Mouse (Mus musculus) kidney, postnatal 14 days (tissue): Measurements from ENCODE around the gene Glud1.
A peak's percentile ranks its signal among the peaks of the same experiment; 100 is the strongest.
"Not testable (repeated sequence)": the region's sequence is repeated elsewhere in the genome, so short reads cannot be mapped to it uniquely, and the experiment has no call there.

Experiments used
- DNase-seq: peaks from one replicate; pipeline ENCODE4 v3.0.0; 2022; ENCODE audit warnings: mixed read lengths

Glud1 gene

GRCm38 (mm10) chr14:34312339-34313048, 2.0 kb downstream of the Glud1 start:
- DNase-seq = peak; percentile 64

GRCm38 (mm10) chr14:34313612-34314011, 3.1 kb downstream of the Glud1 start:
- DNase-seq = no peak

GRCm38 (mm10) chr14:34314383-34314782, 3.9 kb downstream of the Glud1 start:
- not testable (repeated sequence) for DNase-seq

GRCm38 (mm10) chr14:34314796-34315195, 4.3 kb downstream of the Glud1 start:
- no peak for DNase-seq

GRCm38 (mm10) chr14:34316346-34316745, 5.8 kb downstream of the Glud1 start:
- no peak for DNase-seq

- DNase-seq = no peak
These were observed 6.9 kb downstream of the Glud1 start for GRCm38 (mm10) chr14:34317431-34317830.

GRCm38 (mm10) chr14:34318113-34318512, 7.6 kb downstream of the Glud1 start:
- DNase-seq = no peak

GRCm38 (mm10) chr14:34323576-34324085, 13.1 kb downstream of the Glud1 start:
- no peak for DNase-seq

- no peak for DNase-seq
These were observed 16.1 kb downstream of the Glud1 start for GRCm38 (mm10) chr14:34326606-34327005.

GRCm38 (mm10) chr14:34327618-34328017, 17.1 kb downstream of the Glud1 start:
- DNase-seq = no peak

- DNase-seq = no peak
These were observed 20.2 kb downstream of the Glud1 start for GRCm38 (mm10) chr14:34330657-34331158.

GRCm38 (mm10) chr14:34331886-34332285, 21.4 kb downstream of the Glud1 start:
- DNase-seq = no peak

GRCm38 (mm10) chr14:34332476-34332875, 21.9 kb downstream of the Glud1 start:
- DNase-seq = no peak

GRCm38 (mm10) chr14:34339446-34339845, 28.9 kb downstream of the Glud1 start:
- no peak for DNase-seq

GRCm38 (mm10) chr14:34341993-34342392, 31.5 kb downstream of the Glud1 start:
- no peak for DNase-seq

- no peak for DNase-seq
These were observed 32.6 kb downstream of the Glud1 start for GRCm38 (mm10) chr14:34343078-34343477.

- no peak for DNase-seq
These were observed 33.8 kb downstream of the Glud1 start for GRCm38 (mm10) chr14:34344361-34344760.

GRCm38 (mm10) chr14:34345771-34346566, 35.4 kb downstream of the Glud1 start:
- no peak for DNase-seq

- DNase-seq = no peak
These were observed 36.6 kb downstream of the Glud1 start for GRCm38 (mm10) chr14:34347084-34347483.

GRCm38 (mm10) chr14:34348301-34348700, 37.8 kb downstream of the Glud1 start:
- DNase-seq = no peak

GRCm38 (mm10) chr14:34349007-34349406, 38.5 kb downstream of the Glud1 start:
- no peak for DNase-seq

- DNase-seq = no peak
These were observed 41.1 kb downstream of the Glud1 start for GRCm38 (mm10) chr14:34351660-34352059.

- DNase-seq = no peak
These were observed 42.0 kb downstream of the Glud1 start for GRCm38 (mm10) chr14:34352523-34352922.

GRCm38 (mm10) chr14:34353326-34353725, 42.8 kb downstream of the Glud1 start:
- DNase-seq = no peak
